Mouse (Mus musculus): Measurements from ENCODE around the gene Fibin.

Gene Fibin

GRCm38 (mm10) chr2:110362432-110363283 is at the start of gene Fibin:
TSS of gene Fibin (minus strand) at chr2:110363183.
- no peak for TF ChIP-seq GATA4 (IDR thresholded peaks at IDR 0.05; ENCODE audit: insufficient replicate concordance, low read length)

DNA sequence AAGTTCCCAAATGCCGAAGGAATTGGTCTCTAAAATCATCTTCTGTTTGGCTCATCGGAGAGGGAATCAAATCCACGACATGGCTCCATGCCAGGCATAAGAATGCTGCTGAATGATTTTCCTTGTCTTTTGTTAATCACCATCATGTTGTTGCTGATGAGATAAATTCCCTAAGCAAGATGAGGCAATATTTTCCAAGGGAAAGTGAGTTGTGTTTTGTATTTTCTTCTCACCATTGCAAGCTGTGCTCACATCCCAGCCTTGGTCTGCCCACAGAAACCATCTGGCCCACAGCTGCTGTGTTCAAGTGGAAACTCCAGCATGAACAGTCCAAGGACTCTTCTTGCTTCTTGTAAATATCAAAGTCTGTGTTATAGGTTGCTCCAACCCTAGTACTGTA is 48.4 kb upstream of the Fibin start:
- TF ChIP-seq GATA4 (IDR thresholded peaks at IDR 0.05; ENCODE audit: insufficient replicate concordance, low read length): no peak

- no peak for TF ChIP-seq GATA4 (IDR thresholded peaks at IDR 0.05; ENCODE audit: insufficient replicate concordance, low read length)
These were observed 45.8 kb upstream of the Fibin start for GRCm38 (mm10) chr2:110408757-110409156.

- TF ChIP-seq GATA4 (IDR thresholded peaks at IDR 0.05; ENCODE audit: insufficient replicate concordance, low read length): no peak
These were observed 29.8 kb upstream of the Fibin start for GRCm38 (mm10) chr2:110392714-110393336.

DNA sequence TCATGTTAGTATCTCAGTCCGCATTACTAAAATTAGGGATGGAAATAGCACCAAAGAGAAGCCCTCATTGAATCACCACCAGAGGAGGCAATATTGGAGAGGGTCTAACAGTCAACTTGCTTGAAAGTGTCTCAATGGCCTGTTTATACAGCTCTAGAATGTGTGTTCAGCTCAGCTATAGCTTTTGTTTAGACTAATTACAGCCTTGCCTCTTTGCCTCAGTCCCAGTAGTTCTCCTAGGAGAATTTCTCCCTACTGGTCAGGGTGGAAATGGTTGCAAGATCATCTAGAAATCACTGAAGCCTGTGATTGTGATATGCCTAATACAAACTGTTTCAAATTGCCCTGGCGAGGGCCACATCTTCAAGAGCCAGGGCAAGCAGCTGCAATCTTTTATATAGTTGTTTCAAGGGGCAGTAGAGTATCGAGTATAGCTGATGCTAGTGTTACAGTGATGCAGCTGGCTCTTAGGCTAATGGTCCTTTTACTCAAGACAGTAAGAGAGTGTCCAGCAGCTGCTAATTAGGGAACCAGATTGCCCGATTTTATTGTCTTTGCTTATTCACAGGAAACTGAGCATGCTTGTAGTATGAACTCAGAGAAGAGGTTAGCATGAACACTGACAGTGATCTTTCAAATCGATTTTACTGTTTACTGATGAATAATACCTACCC is 27.9 kb upstream of the Fibin start:
- TF ChIP-seq GATA4 (IDR thresholded peaks at IDR 0.05; ENCODE audit: insufficient replicate concordance, low read length): no peak

DNA sequence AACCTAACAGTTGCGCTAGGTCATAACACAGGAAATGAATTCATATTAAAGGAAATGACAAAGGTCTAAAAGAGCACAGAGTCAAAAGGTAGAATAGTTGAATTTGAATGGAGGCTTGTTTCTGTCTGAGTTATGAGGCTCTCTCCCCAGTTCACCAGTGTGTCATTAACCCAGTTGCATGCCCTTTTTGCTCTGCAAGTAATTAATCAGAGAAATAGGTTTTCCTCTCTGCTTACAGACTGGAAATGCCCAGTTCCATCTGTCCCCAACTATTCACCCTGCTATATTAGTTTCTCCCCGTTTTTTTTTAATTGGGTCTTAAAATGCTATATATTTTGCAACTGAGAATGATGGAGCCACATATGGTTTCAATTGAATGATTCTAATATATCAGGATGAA is 16.8 kb upstream of the Fibin start:
- no peak for TF ChIP-seq GATA4 (IDR thresholded peaks at IDR 0.05; ENCODE audit: insufficient replicate concordance, low read length)

DNA sequence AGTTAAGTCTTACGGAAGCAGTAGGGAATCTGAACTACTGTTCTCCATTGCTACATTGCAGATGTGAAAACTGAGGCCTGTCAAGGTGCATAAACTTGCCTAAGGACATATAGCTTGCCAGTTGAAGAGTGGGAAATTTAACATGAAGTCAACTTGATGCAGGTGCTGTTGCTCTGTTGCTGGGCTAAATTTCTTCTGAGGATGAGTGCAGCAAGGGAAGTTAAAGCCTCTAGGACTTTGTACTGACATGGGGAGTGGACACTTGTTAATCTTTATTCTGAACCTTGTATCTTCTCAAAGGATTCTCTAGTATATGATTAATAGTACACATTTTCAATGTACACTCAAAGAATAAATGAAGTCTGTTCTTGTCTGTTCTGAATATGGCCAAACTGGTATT is 13.7 kb upstream of the Fibin start:
- TF ChIP-seq GATA4 (IDR thresholded peaks at IDR 0.05; ENCODE audit: insufficient replicate concordance, low read length): no peak

DNA sequence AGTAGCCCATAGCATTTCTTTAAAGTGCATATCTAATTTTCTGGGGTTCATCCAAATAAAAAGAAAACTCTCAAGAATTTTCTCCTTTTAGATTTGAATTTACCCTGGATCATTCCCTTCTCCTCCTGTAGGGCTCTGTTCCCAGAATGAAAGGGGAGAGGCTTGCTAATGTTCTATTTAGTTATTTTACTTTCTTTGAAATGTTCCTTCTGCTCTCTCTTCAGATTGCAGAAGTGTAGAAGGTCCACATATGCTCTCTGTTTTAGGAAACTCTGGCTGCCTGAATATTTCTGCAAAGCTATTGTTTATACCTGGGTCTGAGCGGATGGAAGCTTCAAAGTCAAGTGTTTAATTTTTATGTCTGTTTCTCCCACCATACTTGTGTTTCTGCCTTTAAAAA is 12.5 kb upstream of the Fibin start:
- TF ChIP-seq GATA4 (IDR thresholded peaks at IDR 0.05; ENCODE audit: insufficient replicate concordance, low read length): no peak

DNA sequence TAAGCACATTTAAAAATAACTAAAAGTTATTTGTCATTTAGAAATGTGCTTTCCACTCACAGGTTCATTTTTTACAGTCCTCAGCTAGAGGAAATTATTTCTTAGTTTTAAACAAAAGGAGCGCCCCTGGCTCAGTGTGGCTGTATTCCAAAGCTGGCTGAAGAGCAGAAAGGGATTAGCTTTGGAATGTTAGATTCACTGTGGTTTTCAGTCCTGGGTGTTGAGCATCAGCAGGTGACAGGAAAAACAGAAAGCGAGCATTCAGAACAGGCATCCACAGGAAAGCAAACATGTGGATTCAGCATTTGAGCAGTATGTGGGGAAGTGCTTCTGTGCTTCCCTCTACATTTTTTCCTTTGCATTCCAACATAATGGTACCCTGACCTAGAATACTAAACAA is 10.2 kb upstream of the Fibin start:
- TF ChIP-seq GATA4 (IDR thresholded peaks at IDR 0.05; ENCODE audit: insufficient replicate concordance, low read length): no peak

- TF ChIP-seq GATA4 (IDR thresholded peaks at IDR 0.05; ENCODE audit: insufficient replicate concordance, low read length): no peak
These were observed 4.5 kb upstream of the Fibin start for GRCm38 (mm10) chr2:110367382-110367887.

- TF ChIP-seq GATA4 (IDR thresholded peaks at IDR 0.05; ENCODE audit: insufficient replicate concordance, low read length): no peak
These were observed 2.4 kb upstream of the Fibin start for GRCm38 (mm10) chr2:110365401-110365800.

GRCm38 (mm10) chr2:110363855-110364254 is 872 bp upstream of the Fibin start:
- no peak for TF ChIP-seq GATA4 (IDR thresholded peaks at IDR 0.05; ENCODE audit: insufficient replicate concordance, low read length)

- no peak for TF ChIP-seq GATA4 (IDR thresholded peaks at IDR 0.05; ENCODE audit: insufficient replicate concordance, low read length)
These were observed 9.5 kb downstream of the Fibin start for GRCm38 (mm10) chr2:110353302-110353970.

DNA sequence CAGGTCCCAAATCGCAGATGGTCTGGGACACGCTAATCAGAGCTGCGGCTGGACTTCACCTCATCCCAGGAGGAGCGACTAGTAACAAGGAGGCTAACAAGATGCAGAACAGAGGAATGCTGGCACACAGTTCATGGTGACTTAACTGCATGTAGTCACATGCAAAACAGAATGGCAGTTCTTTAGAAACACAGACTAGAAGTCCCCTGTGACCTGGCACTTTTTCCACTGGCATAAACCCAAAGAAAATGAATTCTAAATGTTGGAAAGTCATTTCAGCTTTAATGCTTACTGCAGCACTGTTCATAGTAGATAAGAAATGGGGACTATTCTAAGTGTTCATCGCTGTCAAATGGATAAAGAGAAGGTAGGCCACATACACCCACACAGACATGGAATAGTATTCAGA is 11.1 kb downstream of the Fibin start:
- TF ChIP-seq GATA4 (IDR thresholded peaks at IDR 0.05; ENCODE audit: insufficient replicate concordance, low read length): no peak

DNA sequence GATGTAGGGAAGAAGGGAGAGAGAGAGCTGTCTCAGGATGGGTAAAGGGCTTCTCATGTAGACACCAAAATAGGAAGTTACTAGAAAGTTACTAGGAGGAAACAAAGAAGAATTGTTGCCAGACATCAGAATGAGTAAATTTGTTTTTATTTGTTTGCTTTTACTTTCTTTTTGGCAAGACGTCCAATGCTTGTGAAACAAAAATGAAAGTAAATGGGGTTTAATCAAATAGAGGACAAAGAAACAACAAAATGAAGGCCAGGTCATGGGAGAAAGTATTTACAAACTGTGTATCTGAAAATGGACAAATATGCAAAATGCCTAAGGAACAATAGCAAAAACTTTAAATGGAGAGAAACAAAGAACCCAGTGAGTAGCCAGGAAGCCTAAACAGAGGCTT is 11.6 kb downstream of the Fibin start:
- no peak for TF ChIP-seq GATA4 (IDR thresholded peaks at IDR 0.05; ENCODE audit: insufficient replicate concordance, low read length)
